In genomic region chr3:32020981-32021380, GRCm38 (mm10) we compare ENCODE assay signal across 23 mouse cellular contexts.
DNase-seq lines count a peak whose midpoint lies in the region; ATAC-seq lines count a peak whose summit lies in the region.
"Had no signal": no experiment of that assay in that cellular context is flagged by ENCODE, and none has a peak within 500 bp of the region (broad histone marks: within the 10 kb centered on the region; RNA-seq: fewer than 3 reads in every experiment).

No protein-coding gene starts in this region.

- H3K27ac ChIP-seq in intestine, embryonic 16.5 days (ENCODE audit: low read length) = no peak overlapping the region
- H3K27ac ChIP-seq: embryonic facial prominence, embryonic 12.5 days; forebrain, embryonic 12.5 days; heart, embryonic 10.5 days; hindbrain, embryonic 13.5 days; hindbrain, postnatal 0 days had no signal

- H3K4me1 ChIP-seq in intestine, embryonic 16.5 days (ENCODE audit: control insufficient read depth, insufficient read depth, low read length) = no peaks in the 10 kb centered on the region
- H3K4me1 ChIP-seq: embryonic facial prominence, embryonic 12.5 days; forebrain, embryonic 12.5 days; heart, embryonic 10.5 days; hindbrain, embryonic 13.5 days had no signal

- 93% methylated on average over 6 of the region's 6 CpGs for WGBS in intestine, embryonic 16.5 days

- no peaks in the 10 kb centered on the region for H3K36me3 ChIP-seq in intestine, embryonic 16.5 days (ENCODE audit: control insufficient read depth, insufficient read depth, low read length)
- H3K36me3 ChIP-seq: embryonic facial prominence, embryonic 12.5 days; forebrain, embryonic 12.5 days; G1E; heart, embryonic 10.5 days; hindbrain, embryonic 13.5 days had no signal

- no peak overlapping the region for H3K4me3 ChIP-seq in intestine, embryonic 16.5 days (ENCODE audit: low read length)
- H3K4me3 ChIP-seq: embryonic facial prominence, embryonic 12.5 days; forebrain, embryonic 12.5 days; heart, embryonic 10.5 days; hindbrain, embryonic 13.5 days had no signal

- no peak overlapping the region for H3K9ac ChIP-seq in intestine, embryonic 16.5 days (ENCODE audit: low read depth, low read length)
- H3K9ac ChIP-seq: embryonic facial prominence, embryonic 12.5 days; forebrain, embryonic 12.5 days; hindbrain, embryonic 13.5 days had no signal

- H3K27me3 ChIP-seq in intestine, embryonic 16.5 days (replicated peaks; ENCODE audit: control insufficient read depth, insufficient read depth, low read length) = no peaks in the 10 kb centered on the region
- H3K27me3 ChIP-seq: embryonic facial prominence, embryonic 12.5 days; forebrain, embryonic 12.5 days; hindbrain, embryonic 13.5 days had no signal

- no peaks in the 10 kb centered on the region for H3K9me3 ChIP-seq in intestine, embryonic 16.5 days (ENCODE audit: control insufficient read depth, low read length)
- H3K9me3 ChIP-seq: embryonic facial prominence, embryonic 12.5 days; forebrain, embryonic 12.5 days; G1E; heart, embryonic 10.5 days; hindbrain, embryonic 13.5 days had no signal

- DNase-seq in adrenal gland, adult 2 months = peak; percentile 40
- no peak for DNase-seq in adrenal gland, postnatal 10 days
- peak; percentile 58 for DNase-seq in 3134 (ENCODE audit: extremely low read depth, insufficient read length, low spot score)
- peak; percentile 22 for DNase-seq in Muller cell, postnatal 12 days (ENCODE audit: inconsistent ontology term)
- peak; percentile 27 to 28 for DNase-seq in adrenal gland, postnatal 36 days
- DNase-seq: cerebellum, adult 11 months; cerebellum, adult 9-10 months; cerebellum, postnatal 25 days; gastrocnemius, postnatal 36 days; heart, adult 18-20 months; heart, postnatal 14 days; kidney, adult 18-20 months had no signal

- ATAC-seq in intestine, embryonic 16.5 days = no peak
- ATAC-seq in activated CD4-positive, CD25-positive, alpha-beta regulatory T cell, adult 4 months = no peak
- no peak for ATAC-seq in granulocyte monocyte progenitor cell, adult 5-6 weeks (replicated peaks; ENCODE audit: poor library complexity, severe bottlenecking)
- ATAC-seq: CD4-positive, CD25-positive, alpha-beta regulatory T cell, adult 4 months; forebrain, embryonic 16.5 days; hindbrain, postnatal 0 days had no signal

- no peak overlapping the region for H3K4me2 ChIP-seq in intestine, embryonic 16.5 days (ENCODE audit: low read depth, low read length)
- H3K4me2 ChIP-seq: embryonic facial prominence, embryonic 12.5 days; forebrain, embryonic 12.5 days; hindbrain, embryonic 13.5 days had no signal
